Mouse (Mus musculus) neural tube, embryonic 14.5 days (tissue): ENCODE measurements around the gene Tor2a. TPM values are rescaled to one million over a fixed set of nuclear protein-coding genes. Genes with fewer than 3 reads are reported as not detected.

Experiments used
- ATAC-seq: fragments of 200-750 bp; cut with Nextera tagmentation; 2 replicates; pipeline ENCODE4 v1.8.0; 2017; ENCODE audit warnings: low read depth, mild to moderate bottlenecking, moderate TSS enrichment, moderate library complexity
- H3K27ac ChIP-seq: fragments of 300-500 bp; sonication (generic); 2 replicates; pipeline ENCODE4 v1.5.1; 2014; ENCODE audit warnings: low read depth, mild to moderate bottlenecking, control low read depth, low read length, moderate library complexity, mixed read lengths
- H3K27me3 ChIP-seq: fragments of 300-500 bp; sonication (generic); 2 replicates; pipeline ENCODE4 v1.6.1; 2014; ENCODE audit warnings: low read length; ENCODE audit not compliant: control insufficient read depth, insufficient read depth
- H3K36me3 ChIP-seq: fragments of 300-500 bp; sonication (generic); 2 replicates; pipeline ENCODE4 v1.6.1; 2014; ENCODE audit warnings: low read length, mixed read lengths; ENCODE audit not compliant: control insufficient read depth, insufficient read depth
- H3K4me1 ChIP-seq: fragments of 300-500 bp; sonication (generic); 2 replicates; pipeline ENCODE4 v1.6.1; 2014; ENCODE audit warnings: low read length; ENCODE audit not compliant: control insufficient read depth, insufficient read depth
- H3K4me2 ChIP-seq: fragments of 300-500 bp; sonication (generic); 2 replicates; pipeline ENCODE4 v1.6.1; 2014; ENCODE audit warnings: mild to moderate bottlenecking, low read depth, low read length, control low read depth
- H3K4me3 ChIP-seq: fragments of 300-500 bp; sonication (generic); 2 replicates; pipeline ENCODE4 v1.5.1; 2014; ENCODE audit warnings: low read depth, low read length, control low read depth, mixed read lengths
- H3K9ac ChIP-seq: fragments of 300-500 bp; sonication (generic); replicated peaks from 2 replicates; pipeline ENCODE4 v1.6.1; 2014; ENCODE audit warnings: low read depth, mild to moderate bottlenecking, control low read depth, low read length, mixed read lengths
- H3K9me3 ChIP-seq: fragments of 300-500 bp; sonication (generic); 2 replicates; pipeline ENCODE4 v1.6.1; 2016; ENCODE audit warnings: low read length; ENCODE audit not compliant: control insufficient read depth
- WGBS: fragments of 180-500 bp; shearing (Covaris S2); extraction: QIAGEN DNeasy Blood & Tissue Kit; methylation state at CpG from one replicate; pipeline ENCODE4 v1.1.7; 2014; 5-methylcytosine and 5-hydroxymethylcytosine counted together
- polyA plus RNA-seq: library from polyadenylated mRNA; unstranded; fragments of >200 nt; fragmentation: Nextera tagmentation; extraction: Ambion mirVana; gene quantifications from 2 replicates; pipeline ENCODE4 v1.2.1, GENCODE M21; 2014

The Tor2a gene
- polyA plus RNA-seq, 1 experiment from 2014 or later = 56.0 TPM

DNA sequence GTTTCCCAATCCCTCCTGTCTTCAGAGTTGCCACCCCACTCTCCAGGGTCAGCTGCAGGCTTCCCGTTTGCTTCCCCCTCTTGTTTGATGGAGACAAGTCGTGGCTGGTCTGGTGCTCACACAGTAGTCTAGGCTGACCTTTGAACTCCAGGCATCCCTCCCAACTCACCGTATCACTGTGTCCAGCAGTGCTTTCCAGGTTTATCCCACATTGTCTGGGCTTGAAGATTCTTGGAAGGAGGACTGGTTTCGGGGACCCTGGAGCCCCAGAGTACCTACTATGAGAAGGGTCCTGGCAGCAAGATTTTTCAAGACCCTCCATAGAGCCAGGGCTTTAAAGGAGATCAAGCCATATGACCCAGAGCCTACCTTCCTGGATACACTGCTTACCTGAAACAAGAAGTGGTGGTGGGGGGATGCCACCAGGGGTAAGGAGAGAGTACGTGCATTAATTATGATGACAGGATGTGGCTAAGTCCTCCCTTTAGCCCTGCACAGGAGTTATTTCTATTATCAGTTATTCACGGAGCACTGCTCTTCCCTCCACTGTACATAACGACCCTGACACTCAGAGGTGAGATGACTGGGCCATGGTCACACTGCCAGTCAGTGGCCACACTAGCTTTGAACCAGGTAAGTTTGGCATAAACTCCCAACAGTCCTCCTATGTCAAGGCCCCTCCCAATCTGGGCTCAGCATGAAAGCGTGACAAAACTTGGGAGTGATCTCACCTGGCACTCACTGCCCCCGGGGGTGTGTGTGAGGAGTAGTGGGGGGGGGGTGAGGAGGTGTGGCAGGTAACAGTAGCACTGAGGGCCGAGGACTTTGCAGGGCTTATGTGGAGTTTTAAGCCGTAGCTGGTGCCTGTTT lies 42.7 kb upstream of the Tor2a start:
- H3K4me3 ChIP-seq = no peak overlapping the region
- 64% methylated on average over 11 of the region's 11 CpGs for WGBS

DNA sequence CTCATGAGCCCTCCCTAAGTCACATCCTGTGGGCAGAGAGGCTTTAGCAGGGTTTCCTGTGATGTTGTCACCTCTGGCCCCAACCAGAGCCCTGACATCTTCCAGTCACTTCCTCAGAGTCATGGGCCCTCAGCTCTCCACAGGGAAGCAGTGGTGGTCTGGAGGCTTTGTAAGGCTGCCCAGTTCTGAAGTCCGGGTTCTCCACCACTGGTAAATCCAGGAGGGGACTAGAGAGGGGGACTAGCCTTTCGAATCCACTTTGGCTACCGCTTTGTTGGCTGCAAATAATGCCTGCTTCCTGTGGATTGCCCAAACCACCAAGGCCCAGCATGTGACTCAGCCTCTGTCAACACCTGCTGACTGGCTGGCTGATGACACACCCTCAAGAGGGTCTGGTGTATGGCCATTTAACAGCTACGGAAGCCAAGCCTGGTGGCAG lies 42.0 kb upstream of the Tor2a start:
- Histone ChIP-seq H3K27me3 (no peaks in the 10 kb centered on the region), H3K27ac (no peak overlapping the region), H3K9me3 (no peaks in the 10 kb centered on the region), H3K9ac (no peak overlapping the region), H3K4me3 (no peak overlapping the region), H3K36me3 (peaks cover 4% of the 10 kb centered on the region; the same call in 1 of the 2 replicates), H3K4me2 (no peak overlapping the region), H3K4me1 (peaks cover 16% of the 10 kb centered on the region)
- WGBS = 64% methylated on average over 4 of the region's 4 CpGs
- ATAC-seq = no peak

More for the DNA sequence above, 42.7 kb upstream of the Tor2a start:
- Histone ChIP-seq H3K9ac (0 out of 2 replicates have a peak overlapping the region, but pooled peaks have one; percentile 29), H3K9me3 (no peaks in the 10 kb centered on the region), H3K27me3 (no peaks in the 10 kb centered on the region), H3K4me2 (peak overlapping the region; percentile 32; the same call in 1 of the 2 replicates), H3K27ac (peak overlapping the region; percentile 100), H3K36me3 (peaks cover 10% of the 10 kb centered on the region), H3K4me1 (peaks cover 18% of the 10 kb centered on the region)
- ATAC-seq = no peak

DNA sequence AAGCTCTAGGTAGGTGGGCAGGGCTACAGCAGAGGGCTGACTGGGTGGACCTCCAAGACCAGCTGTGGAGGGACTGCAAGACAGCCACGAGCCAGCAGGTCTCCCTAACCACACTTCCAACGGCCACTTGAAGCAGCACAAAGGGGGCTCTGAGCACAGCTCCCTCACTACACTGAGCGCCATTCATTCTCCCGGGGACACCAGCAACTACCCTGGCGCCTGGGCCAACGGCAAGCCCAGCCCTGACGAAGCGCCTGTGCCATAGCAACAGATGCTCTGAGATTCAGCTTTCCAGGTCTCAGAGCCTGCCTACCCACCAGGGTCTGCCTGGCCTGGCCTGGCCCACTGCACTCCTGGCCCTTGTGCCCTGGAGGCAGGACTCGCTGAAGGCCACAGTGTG lies 38.3 kb upstream of the Tor2a start:
- H3K9ac ChIP-seq = no peak overlapping the region
- peak; percentile 41; the same call in 1 of the 2 replicates for ATAC-seq
- H3K4me3 ChIP-seq = no peak overlapping the region
- peaks cover 6% of the 10 kb centered on the region for H3K4me1 ChIP-seq
- H3K4me2 ChIP-seq = no peak overlapping the region
- no peaks in the 10 kb centered on the region for H3K9me3 ChIP-seq
- no peak overlapping the region for H3K27ac ChIP-seq
- 44% methylated on average over 9 of the region's 9 CpGs for WGBS
- H3K27me3 ChIP-seq = no peaks in the 10 kb centered on the region
- no peaks in the 10 kb centered on the region for H3K36me3 ChIP-seq

DNA sequence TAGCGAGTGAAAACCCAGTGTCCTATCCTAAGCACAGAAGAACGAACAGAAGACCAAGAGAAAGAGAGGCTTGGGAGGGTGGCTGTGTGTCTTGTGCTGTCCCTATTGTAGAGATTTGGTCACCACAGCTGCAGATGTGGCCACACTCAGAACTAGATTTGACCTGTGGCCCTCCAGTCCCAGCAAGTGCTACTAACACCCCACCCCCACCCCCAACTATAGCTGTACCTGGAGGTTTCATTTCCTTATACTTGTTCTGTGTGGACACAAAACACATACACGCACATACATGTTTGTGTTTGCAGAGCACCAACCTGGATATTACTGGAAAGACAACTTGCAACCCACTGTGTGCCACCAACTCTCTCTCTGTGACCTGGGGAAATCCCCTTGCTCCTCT lies 37.0 kb upstream of the Tor2a start:
- no peak for ATAC-seq
- WGBS = 89% methylated on average over 3 of the region's 3 CpGs
- Histone ChIP-seq H3K9ac (no peak overlapping the region), H3K36me3 (no peaks in the 10 kb centered on the region), H3K4me3 (no peak overlapping the region), H3K27me3 (no peaks in the 10 kb centered on the region), H3K4me2 (no peak overlapping the region), H3K4me1 (no peaks in the 10 kb centered on the region), H3K27ac (no peak overlapping the region), H3K9me3 (no peaks in the 10 kb centered on the region)

DNA sequence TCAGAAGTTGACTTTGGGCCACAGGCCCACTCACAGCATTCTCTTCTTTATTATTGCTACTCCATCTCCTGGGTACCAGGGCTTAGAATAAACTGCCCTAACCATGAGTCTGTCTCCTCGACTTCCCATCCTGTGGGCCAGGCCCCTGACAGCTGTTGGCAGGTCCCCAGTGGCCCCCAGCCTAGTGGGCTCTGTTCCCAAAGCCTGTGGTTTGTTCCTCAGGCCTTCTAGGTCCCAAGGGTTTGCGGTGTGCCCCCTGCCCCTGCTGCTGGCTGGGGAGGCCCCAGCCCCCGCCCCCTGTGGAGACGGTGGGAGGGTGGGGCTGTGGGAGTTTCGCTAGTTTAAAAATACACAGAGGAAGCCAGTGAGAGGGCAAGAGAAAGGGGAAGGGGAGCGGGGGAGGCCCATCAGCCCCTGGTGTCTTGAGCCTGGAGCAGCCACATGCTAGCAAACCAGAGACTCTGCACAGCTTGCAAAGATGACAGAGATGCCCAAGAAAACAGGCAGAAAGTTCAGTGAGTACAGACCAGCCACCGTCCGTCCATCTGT lies 36.3 kb upstream of the Tor2a start, which contains the start of gene Sh2d3c:
Gene Sh2d3c (plus strand): TSS at position 375 of the 549 bp plus-strand sequence.
- Histone ChIP-seq H3K4me2 (no peak within 1 kb of the TSS; the same call in 1 of the 2 replicates), H3K9ac (no peak within 1 kb of the TSS)

DNA sequence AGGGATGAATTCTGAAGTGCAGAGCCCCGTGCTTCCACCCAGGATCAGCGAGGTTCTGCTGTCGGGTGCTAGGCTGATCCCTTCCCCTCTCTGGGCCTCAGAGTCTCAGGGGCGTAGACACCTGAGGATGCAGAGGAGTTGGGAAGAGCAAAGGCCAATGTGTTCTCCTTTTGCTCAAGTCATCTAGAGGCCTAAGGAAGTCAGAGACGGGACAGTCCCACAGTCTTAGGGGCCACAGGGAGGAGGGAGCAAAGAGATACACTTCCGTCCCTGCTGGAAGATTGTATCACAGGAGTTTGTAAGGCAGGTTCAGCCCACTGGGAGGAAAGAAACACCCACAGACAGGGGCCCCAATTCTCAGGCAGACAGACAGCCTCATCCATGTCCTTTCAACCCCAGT lies 35.0 kb upstream of the Tor2a start:
- no peak overlapping the region for H3K4me2 ChIP-seq
- no peaks in the 10 kb centered on the region for H3K36me3 ChIP-seq
- H3K9ac ChIP-seq = no peak overlapping the region
- no peaks in the 10 kb centered on the region for H3K27me3 ChIP-seq
- no peaks in the 10 kb centered on the region for H3K9me3 ChIP-seq
- 58% methylated on average over 6 of the region's 6 CpGs for WGBS
- ATAC-seq = no peak
- no peak overlapping the region for H3K4me3 ChIP-seq
- no peak overlapping the region for H3K27ac ChIP-seq
- H3K4me1 ChIP-seq = peaks cover 1% of the 10 kb centered on the region; the same call in 1 of the 2 replicates

More for the DNA sequence above, 36.3 kb upstream of the Tor2a start, which contains the start of gene Sh2d3c:
- Histone ChIP-seq H3K27me3 (no peaks in the 10 kb centered on the region), H3K27ac (no peak within 1 kb of the TSS), H3K4me1 (no peaks in the 10 kb centered on the region), H3K9me3 (no peaks in the 10 kb centered on the region), H3K36me3 (no peaks in the 10 kb centered on the region), H3K4me3 (no peak within 1 kb of the TSS)
- ATAC-seq = no peak
- WGBS = 49% methylated on average over 8 of the region's 8 CpGs

DNA sequence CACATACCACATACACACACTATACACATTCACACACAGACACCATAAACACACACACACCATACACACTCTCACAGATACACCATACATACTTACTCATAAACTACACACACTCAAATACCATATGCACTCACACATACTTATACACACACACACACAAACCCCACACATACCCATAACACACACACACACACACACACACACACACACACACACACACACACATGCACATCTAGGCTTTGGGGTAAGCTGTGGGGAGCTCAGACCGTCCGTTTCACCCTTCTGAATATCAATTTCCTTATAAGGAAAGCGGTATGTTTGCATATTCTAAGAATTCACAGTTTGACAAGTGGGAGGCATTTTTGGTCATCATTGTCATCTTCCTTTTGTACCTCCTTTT lies 34.5 kb upstream of the Tor2a start:
- no peak overlapping the region for H3K4me3 ChIP-seq
- ATAC-seq = no peak
- no peak overlapping the region for H3K9ac ChIP-seq
- H3K27ac ChIP-seq = no peak overlapping the region
- H3K4me2 ChIP-seq = no peak overlapping the region
- WGBS = 82% methylated on average over 3 of the region's 3 CpGs
- no peaks in the 10 kb centered on the region for H3K27me3 ChIP-seq
- H3K9me3 ChIP-seq = no peaks in the 10 kb centered on the region
- peaks cover 4% of the 10 kb centered on the region; the same call in 1 of the 2 replicates for H3K4me1 ChIP-seq
- H3K36me3 ChIP-seq = no peaks in the 10 kb centered on the region

DNA sequence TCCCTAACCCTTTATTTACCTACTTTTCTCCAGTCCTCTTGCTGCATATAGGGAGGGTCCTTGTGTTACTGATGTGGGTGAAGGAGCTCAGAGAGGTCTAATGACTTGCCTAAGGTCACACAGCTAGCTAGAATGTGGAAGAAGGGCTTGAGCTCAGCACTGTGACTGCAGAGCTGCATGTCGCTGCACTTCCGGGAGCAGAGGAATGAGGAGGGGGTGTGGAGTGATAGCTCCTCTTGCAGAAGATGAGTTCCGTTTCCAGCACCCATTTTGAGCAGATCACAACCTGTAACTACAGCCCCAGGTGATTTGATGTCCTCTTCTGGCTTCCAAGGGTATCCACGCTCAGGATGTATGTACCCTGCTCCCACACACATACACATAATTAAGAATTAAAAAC lies 32.9 kb upstream of the Tor2a start:
- Histone ChIP-seq H3K4me3 (no peak overlapping the region), H3K9ac (no peak overlapping the region), H3K27ac (no peak overlapping the region), H3K4me2 (no peak overlapping the region), H3K4me1 (peaks cover 4% of the 10 kb centered on the region; the same call in 1 of the 2 replicates), H3K36me3 (no peaks in the 10 kb centered on the region), H3K9me3 (no peaks in the 10 kb centered on the region), H3K27me3 (no peaks in the 10 kb centered on the region)
- no peak for ATAC-seq
- WGBS = 82% methylated on average over 4 of the region's 4 CpGs
